Mouse (Mus musculus) left cerebral cortex, adult 2 months (tissue): ENCODE measurements around the gene Ssbp2. TPM values are rescaled to one million over a fixed set of nuclear protein-coding genes. Genes with fewer than 3 reads are reported as not detected.

Experiments used
- DNase-seq, 2 experiments: peaks; one replicate each; pipeline ENCODE4 v3.0.0; 2021 to 2022; ENCODE audit warnings: low spot score in 2 of 2, mixed read lengths in 1 of 2; ENCODE audit errors: extremely low spot score in 1 of 2
- H3K27ac ChIP-seq: fragments of 200-600 bp; 2 replicates; pipeline ENCODE4 v1.8.1; 2022
- H3K4me3 ChIP-seq: fragments of 200-600 bp; 2 replicates; pipeline ENCODE4 v1.8.1; 2022
- CTCF ChIP-seq: fragments of 200-600 bp; IDR thresholded peaks from 2 replicates; pipeline ENCODE4 v1.8.1; 2022; ENCODE audit warnings: antibody characterized with exemption, mild to moderate bottlenecking, moderate library complexity
- intact Hi-C: fragments of 180-260 bp; cut with DNase I; formaldehyde crosslinking; loops from one replicate; pipeline ENCODE4 v1.15.1; 2025
- total RNA-seq, 2 experiments: library from RNA; stranded (reverse); gene quantifications; 2 replicates each; pipeline ENCODE4 v1.2.3; 2021

Gene Ssbp2
- total RNA-seq, 2 experiments from 2014 or later: 137 to 148 TPM

DNA sequence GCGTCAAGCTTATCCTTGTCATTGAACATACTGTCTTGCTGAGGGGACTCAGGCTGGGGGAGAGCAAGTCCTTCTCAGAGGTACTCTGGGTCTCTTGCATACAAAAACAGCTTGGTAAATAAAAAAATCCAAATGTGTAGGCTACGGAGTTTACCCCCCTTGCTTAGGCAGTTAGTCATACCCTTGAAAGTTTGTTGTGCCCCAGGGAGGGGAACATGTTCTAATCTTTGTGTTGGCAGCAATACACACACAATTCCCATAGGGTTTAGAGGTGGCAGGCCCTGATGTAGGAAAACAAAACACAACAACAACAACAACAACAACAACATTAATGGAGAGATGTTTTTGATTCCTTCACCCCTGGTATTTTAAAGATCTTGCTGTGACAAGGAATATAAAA is 2.3 kb downstream of the Ssbp2 start:
- intact Hi-C loops: loop anchor here (2.0 to 10.0 kb wide), 5 partner anchors 75 to 535 kb away; no protein-coding TSS in a partner anchor
- no peak for DNase-seq
- Histone ChIP-seq H3K27ac (no peak overlapping the region; the same call in 1 of the 2 replicates), H3K4me3 (peak overlapping the region; percentile 90)
- no peak for TF ChIP-seq CTCF

DNA sequence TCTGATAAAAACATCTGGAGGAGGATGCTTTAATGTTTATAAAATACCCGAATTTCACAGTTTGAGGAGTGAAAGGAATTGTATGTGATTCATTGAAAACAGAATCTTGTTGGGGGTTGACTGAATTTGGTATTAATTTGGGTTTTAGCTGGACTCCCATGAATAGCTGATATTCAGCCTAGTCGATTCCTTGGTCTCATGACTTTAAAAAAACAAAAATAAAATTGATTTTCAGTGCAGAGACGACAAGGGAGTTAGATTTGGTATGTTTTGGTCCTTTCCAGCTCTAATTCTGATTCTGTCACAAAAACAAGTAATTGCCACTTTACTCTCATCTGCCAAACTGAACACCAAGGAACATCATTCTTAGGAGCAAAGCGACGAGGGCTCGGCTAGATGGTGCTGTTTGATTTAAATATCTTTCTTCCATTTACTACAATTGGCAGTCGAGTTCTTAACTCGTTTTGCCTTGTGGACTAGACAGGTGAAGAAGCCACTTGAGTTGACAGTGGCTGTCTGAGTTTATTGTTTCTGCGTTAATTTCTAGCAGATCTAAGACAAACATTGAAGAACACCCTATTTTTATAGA is 2.9 kb downstream of the Ssbp2 start:
- Histone ChIP-seq H3K27ac (no peak overlapping the region), H3K4me3 (peak overlapping the region; percentile 90; the same call in 1 of the 2 replicates)
- TF ChIP-seq CTCF: peak; percentile 47
- intact Hi-C loops: loop anchor here (2.0 to 10.0 kb wide), 5 partner anchors 76 to 536 kb away; no protein-coding TSS in a partner anchor
- DNase-seq: peak in 1 of 2 experiments; percentile 23

DNA sequence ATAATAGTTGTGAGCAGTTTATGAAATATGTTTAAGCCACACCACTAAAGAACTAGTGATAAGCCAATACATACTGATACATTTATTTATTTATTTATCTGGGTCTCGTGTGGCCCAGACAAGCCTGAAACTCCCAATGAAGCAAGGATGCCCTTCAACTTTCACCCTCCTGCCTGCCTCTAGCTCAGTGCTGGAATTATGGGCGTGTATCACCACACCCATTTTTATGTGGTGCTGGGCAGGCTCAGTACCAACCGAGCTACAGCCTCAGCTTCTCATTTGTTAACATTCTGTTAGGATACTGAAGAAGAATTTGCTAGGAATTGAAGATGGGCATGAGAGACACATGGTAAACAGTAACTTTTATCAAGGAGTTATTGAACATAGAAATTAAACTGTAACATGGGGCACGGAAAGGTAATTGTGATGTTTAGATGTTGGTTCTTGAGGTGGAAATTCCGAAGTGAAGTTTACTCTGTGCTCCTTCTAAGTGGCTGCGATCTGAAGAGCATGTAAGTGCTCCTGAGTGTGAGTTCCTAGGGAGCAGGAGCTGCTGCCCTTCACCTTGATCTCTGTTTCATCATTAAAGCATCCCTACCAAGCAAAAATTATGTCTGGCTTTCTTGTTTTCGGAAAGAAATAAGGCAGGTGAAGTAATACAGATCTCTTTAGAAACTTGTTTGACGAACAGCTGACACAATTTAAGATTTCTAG is 5.1 kb downstream of the Ssbp2 start:
- intact Hi-C loops: loop anchor here (10.0 kb wide), 1 partner anchor 330 kb away; no protein-coding TSS in a partner anchor
- H3K27ac ChIP-seq: no peak overlapping the region

DNA sequence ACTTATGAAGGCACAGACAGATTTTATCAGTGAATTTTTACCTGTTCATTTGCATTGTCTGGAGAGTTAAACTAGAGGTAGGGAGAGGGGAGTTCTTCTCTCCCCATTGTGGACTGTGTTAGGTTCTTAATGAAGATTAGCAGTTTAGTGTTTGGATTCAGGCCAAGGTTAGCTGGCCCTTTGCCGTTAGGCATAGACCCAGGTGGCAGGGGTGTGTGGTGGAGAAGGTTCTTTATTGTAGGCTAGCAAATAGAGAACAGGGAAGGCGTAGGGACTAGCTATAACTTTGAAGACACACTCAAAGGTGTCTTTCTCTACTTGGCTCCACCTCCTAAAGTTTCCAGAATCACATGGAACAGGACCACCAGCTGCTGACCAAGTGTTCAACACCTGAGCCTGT is 11.5 kb downstream of the Ssbp2 start:
- no peak for DNase-seq
- no peak for TF ChIP-seq CTCF
- intact Hi-C loops: no loop called here
- Histone ChIP-seq H3K4me3 (no peak overlapping the region), H3K27ac (no peak overlapping the region)

More for the DNA sequence above, 5.1 kb downstream of the Ssbp2 start:
- H3K4me3 ChIP-seq: no peak overlapping the region
- DNase-seq: no peak
- no peak for TF ChIP-seq CTCF

DNA sequence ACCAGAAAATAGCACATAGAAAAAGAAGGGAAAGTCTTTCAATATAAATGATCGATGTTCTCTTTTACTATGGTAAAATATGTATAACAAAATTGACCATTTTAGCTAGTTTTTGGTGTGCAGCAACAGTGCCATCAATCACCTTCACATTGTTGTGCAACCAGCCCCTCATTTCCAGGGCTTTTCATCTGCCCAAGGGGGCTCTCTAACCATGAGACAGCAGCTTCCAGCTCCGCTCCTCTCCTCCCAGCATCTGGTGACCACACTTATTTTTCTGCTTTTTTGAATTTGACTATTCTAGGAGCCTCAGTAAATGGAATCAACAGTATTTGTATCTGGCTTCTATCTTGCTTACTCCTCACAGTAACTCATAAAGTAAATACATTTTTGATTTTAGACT is 11.9 kb downstream of the Ssbp2 start:
- H3K27ac ChIP-seq: no peak overlapping the region
- H3K4me3 ChIP-seq: no peak overlapping the region
- DNase-seq: no peak
- no peak for TF ChIP-seq CTCF
- intact Hi-C loops: no loop called here

DNA sequence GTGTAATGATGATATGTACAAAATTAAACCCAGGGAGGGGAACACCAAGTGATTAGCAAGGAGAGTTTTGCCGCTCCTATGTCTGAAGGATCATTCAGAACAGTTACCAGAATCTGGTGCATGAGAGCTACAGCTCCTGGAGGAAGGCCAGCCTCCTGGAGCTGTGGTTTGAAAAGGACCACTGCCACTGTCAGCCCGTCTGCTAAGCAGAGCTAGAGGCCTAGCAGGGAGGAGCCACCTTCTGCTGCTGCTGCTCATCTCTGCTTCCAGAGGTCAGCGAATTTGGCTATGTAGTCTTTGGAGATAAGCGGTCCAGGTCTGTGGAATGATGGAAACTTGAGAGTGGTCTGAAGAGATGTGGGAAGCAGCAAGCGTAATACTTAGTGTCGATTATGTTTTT is 13.4 kb downstream of the Ssbp2 start:
- DNase-seq: no peak
- Histone ChIP-seq H3K4me3 (no peak overlapping the region), H3K27ac (no peak overlapping the region)
- intact Hi-C loops: no loop called here
- TF ChIP-seq CTCF: no peak

DNA sequence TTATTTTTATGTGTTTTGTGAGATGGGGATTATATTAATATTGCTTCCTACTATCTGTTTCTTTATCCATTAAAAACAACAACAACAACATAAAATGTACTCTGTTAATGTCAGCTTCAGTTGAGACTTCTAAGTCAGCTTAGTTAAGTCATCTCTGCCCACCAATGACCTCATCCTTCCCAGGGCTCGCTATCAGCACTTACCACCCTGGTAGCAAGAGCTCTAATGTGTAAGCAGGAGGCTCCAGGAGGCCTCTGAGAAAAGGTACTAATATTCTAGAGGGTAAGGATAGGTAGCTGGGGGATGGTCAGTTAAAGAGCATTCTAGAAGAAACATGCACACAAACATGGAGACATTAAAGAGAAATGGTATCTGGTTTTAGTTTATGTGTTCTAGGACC is 13.9 kb downstream of the Ssbp2 start:
- no peak for DNase-seq
- intact Hi-C loops: no loop called here
- no peak overlapping the region for H3K27ac ChIP-seq
- no peak for TF ChIP-seq CTCF
- H3K4me3 ChIP-seq: no peak overlapping the region

DNA sequence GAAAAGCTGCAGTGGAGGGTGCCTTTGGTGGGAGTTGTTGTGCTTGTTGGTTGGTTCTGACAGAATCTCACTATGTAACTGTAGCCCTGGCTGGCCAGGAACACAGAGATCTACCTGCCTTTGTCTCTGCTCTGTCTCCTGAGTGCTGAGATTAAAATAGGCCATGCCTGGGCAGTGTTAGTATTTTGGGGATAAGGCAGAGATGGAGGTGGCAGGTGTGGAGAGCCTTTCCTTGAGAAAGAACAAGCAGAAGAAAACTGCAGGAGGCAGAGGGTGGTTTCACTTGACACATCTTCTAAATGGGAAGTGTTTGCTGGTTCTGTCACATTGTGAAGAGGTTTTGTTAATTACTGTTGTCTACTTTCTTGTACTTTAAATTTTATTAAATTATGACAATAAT is 15.8 kb downstream of the Ssbp2 start:
- H3K4me3 ChIP-seq: no peak overlapping the region
- H3K27ac ChIP-seq: no peak overlapping the region
- no peak for TF ChIP-seq CTCF
- no peak for DNase-seq
- intact Hi-C loops: no loop called here

DNA sequence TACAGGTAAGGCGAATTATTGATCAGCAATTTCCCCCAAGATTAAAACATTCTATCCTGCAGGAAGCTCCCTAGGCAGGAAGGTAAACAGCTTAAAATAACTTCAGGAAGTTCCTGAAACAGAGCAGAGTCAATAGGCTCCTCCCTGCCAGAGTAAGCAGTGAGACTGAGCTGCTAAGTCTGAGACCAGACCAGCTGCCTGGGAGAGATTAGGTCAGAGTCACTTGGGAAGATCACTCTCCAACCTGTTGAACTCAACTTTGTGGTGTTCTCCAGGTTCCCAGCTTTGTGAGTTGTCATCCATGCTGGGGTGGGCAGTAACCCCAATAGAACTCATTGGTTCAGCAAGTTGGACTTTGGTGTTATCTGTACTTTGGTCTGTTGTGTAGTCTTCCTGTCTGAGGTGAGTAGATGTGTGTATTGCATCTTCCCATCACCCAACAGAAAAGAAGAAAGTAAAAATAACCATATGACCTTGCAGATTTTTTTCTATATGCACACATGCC is 16.6 kb downstream of the Ssbp2 start:
- Histone ChIP-seq H3K27ac (no peak overlapping the region), H3K4me3 (no peak overlapping the region)
- DNase-seq: no peak
- TF ChIP-seq CTCF: no peak
- intact Hi-C loops: no loop called here

DNA sequence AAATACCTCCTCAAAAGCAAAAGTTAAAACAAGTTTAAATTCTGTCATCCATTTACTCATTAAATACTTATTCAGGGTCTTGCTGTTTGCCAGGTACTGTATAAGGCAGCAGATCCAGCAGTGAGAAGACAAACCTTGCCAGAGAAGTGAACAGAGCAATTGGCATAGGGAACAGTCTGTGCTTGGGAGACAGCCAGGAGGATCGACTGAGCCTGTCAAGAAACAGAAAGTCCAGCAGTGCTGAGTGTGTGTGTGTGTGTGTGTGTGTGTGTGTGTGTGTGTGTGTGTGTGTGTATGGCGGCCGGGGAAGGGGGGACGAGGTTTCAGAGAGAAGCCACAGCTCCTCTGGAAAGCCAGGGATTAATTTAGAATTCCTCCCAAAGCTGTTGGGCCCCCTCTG is 17.9 kb downstream of the Ssbp2 start:
- intact Hi-C loops: no loop called here
- no peak overlapping the region for H3K27ac ChIP-seq
- TF ChIP-seq CTCF: no peak
- no peak overlapping the region for H3K4me3 ChIP-seq
- DNase-seq: peak; percentile 24 to 31

DNA sequence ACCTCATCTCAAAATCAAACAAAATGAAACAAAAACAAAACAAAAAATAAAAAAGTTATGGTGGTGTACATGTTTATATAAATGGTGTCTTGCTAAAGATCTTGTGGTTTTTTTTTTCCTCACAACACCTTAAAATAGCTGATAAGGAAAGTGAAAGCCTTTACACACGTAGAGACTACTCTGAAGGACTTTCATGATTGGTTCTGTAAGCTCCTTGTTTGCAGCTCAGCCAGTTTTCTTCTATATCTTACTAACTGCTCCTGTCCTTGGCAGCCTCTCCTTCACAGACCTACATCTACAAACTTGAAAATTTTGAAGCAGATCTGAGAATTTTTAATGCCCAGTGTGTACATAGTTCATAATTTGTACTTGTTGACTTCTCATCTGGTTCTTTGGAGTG is 24.2 kb downstream of the Ssbp2 start:
- DNase-seq: no peak
- H3K27ac ChIP-seq: no peak overlapping the region
- TF ChIP-seq CTCF: no peak
- no peak overlapping the region for H3K4me3 ChIP-seq
- intact Hi-C loops: no loop called here

DNA sequence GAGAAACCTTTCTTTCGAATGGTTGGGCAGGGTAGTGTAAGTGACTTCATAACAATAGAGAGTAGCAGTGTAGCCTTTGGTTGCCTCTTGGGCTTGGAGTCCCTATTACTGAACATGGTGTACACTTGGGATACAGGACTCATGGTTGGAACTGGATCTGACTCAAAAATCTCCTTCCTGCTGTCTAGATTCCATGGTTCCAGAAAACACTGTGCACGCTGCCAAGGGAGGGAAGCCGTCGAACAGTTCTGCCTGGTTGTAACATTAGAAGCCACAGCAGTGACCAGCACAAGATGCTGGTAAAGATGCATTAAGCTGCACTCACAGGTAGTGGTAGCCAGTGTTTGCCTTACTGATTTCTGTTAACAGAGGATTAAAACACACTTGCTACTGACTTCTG is 32.0 kb downstream of the Ssbp2 start:
- H3K27ac ChIP-seq: no peak overlapping the region
- no peak overlapping the region for H3K4me3 ChIP-seq
- no peak for DNase-seq
- intact Hi-C loops: no loop called here
- no peak for TF ChIP-seq CTCF
